12 mouse cellular contexts compared by ENCODE assay signal in the genomic region with DNA sequence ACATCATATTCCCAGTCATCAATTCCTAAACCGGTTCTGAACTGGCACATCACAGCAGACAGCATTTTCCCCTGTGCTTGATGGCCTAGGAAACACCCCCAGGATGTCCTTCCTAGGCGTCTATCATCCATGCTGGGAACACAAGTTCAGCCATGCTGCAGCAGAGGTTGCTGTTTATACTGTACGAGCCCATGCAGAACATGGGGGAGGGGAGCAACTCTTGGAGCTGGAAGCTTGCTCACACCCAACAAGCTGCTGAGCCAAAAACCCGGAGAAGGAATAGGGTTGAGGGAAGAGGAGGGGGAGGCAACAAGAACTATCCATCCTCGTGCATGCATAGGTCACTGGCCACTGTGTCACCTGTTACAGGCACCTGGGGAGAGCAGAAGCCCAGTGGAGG. TPM values are rescaled to one million over a fixed set of nuclear protein-coding genes. Genes with fewer than 3 reads are reported as not detected.
DNase-seq lines count a peak whose midpoint lies in the region; ATAC-seq and TF ChIP-seq lines count a peak whose summit lies in the region.
"Had no signal": no experiment of that assay in that cellular context is flagged by ENCODE, and none has a peak within 500 bp of the region (broad histone marks: within the 10 kb centered on the region; RNA-seq: fewer than 3 reads in every experiment).

No protein-coding gene starts in this region.

- no peaks in the 10 kb centered on the region for H3K36me3 ChIP-seq in forebrain, postnatal 0 days (ENCODE audit: insufficient read depth)
- no peaks in the 10 kb centered on the region for H3K36me3 ChIP-seq in forebrain, embryonic 15.5 days
- H3K36me3 ChIP-seq in lung, embryonic 16.5 days (ENCODE audit: control insufficient read depth, insufficient read depth, low read length) = no peaks in the 10 kb centered on the region
- H3K36me3 ChIP-seq: heart, embryonic 15.5 days; lung, embryonic 15.5 days had no signal

- no peak for DNase-seq in forebrain, postnatal 0 days
- no peak for DNase-seq in lung, postnatal 36 days
- peak; percentile 50 for DNase-seq in brain, adult 2 months (ENCODE audit: low read depth, low spot score)
- peak; percentile 45 to 64 for DNase-seq in kidney, postnatal 25 days
- DNase-seq in gastrocnemius, postnatal 10 days = no peak
- no peak for DNase-seq in c-Kit-positive CD71-positive TER-119-positive erythroid progenitor cells, embryonic 14.5 days (ENCODE audit: low spot score)
- DNase-seq: B cell, adult 2 months had no signal

- WGBS in forebrain, postnatal 0 days = 32% methylated on average over 5 of the region's 5 CpGs
- 29% methylated on average over 5 of the region's 5 CpGs for WGBS in forebrain, embryonic 15.5 days
- WGBS in lung, embryonic 16.5 days = 18% methylated on average over 5 of the region's 5 CpGs

- no peak overlapping the region for H3K4me3 ChIP-seq in forebrain, postnatal 0 days (ENCODE audit: low read depth, low read length)
- H3K4me3 ChIP-seq in forebrain, embryonic 15.5 days = no peak overlapping the region
- H3K4me3 ChIP-seq in lung, embryonic 16.5 days (ENCODE audit: low read length) = no peak overlapping the region
- H3K4me3 ChIP-seq: heart, embryonic 15.5 days; lung, embryonic 15.5 days; myocyte had no signal

- no peaks in the 10 kb centered on the region for H3K4me1 ChIP-seq in forebrain, postnatal 0 days (ENCODE audit: insufficient read depth)
- peaks cover 4% of the 10 kb centered on the region; the same call in 1 of the 2 replicates for H3K4me1 ChIP-seq in forebrain, embryonic 15.5 days
- no peaks in the 10 kb centered on the region; the same call in 1 of the 2 replicates for H3K4me1 ChIP-seq in lung, embryonic 16.5 days (replicated peaks; ENCODE audit: control insufficient read depth, insufficient read depth, low read length)

- H3K27ac ChIP-seq in forebrain, postnatal 0 days (ENCODE audit: low read depth, low read length) = no peak overlapping the region
- no peak overlapping the region for H3K27ac ChIP-seq in forebrain, embryonic 15.5 days (replicated peaks)
- H3K27ac ChIP-seq in lung, embryonic 16.5 days (ENCODE audit: low read length) = no peak overlapping the region
- H3K27ac ChIP-seq: heart, embryonic 15.5 days; lung, embryonic 15.5 days had no signal

- no peak for TF ChIP-seq CTCF in forebrain, postnatal 0 days (IDR thresholded peaks at IDR 0.05; ENCODE audit: low read depth)

- no peaks in the 10 kb centered on the region for H3K9me3 ChIP-seq in forebrain, postnatal 0 days (ENCODE audit: low read length)
- H3K9me3 ChIP-seq in forebrain, embryonic 15.5 days = no peaks in the 10 kb centered on the region
- no peaks in the 10 kb centered on the region for H3K9me3 ChIP-seq in lung, embryonic 16.5 days (ENCODE audit: control insufficient read depth, low read length)
- H3K9me3 ChIP-seq: heart, embryonic 15.5 days; lung, embryonic 15.5 days had no signal

- H3K4me2 ChIP-seq in forebrain, postnatal 0 days (ENCODE audit: low read depth) = no peak overlapping the region
- H3K4me2 ChIP-seq in forebrain, embryonic 15.5 days (replicated peaks) = no peak overlapping the region
- no peak overlapping the region for H3K4me2 ChIP-seq in lung, embryonic 16.5 days (ENCODE audit: low read depth, low read length)
- H3K4me2 ChIP-seq: heart, embryonic 15.5 days; lung, embryonic 15.5 days had no signal

- no peaks in the 10 kb centered on the region for H3K27me3 ChIP-seq in forebrain, postnatal 0 days (ENCODE audit: insufficient read depth, low read length)
- H3K27me3 ChIP-seq in forebrain, embryonic 15.5 days = no peaks in the 10 kb centered on the region
- H3K27me3 ChIP-seq in lung, embryonic 16.5 days (ENCODE audit: control insufficient read depth, insufficient read depth, low read depth, low read length) = no peaks in the 10 kb centered on the region
- H3K27me3 ChIP-seq: heart, embryonic 15.5 days; lung, embryonic 15.5 days had no signal

- H3K9ac ChIP-seq in forebrain, postnatal 0 days = no peak overlapping the region
- H3K9ac ChIP-seq in forebrain, embryonic 15.5 days (replicated peaks) = no peak overlapping the region
- 0 out of 2 replicates have a peak overlapping the region, but pooled peaks have one; percentile 4 for H3K9ac ChIP-seq in lung, embryonic 16.5 days (ENCODE audit: low read length)
- H3K9ac ChIP-seq: heart, embryonic 15.5 days; lung, embryonic 15.5 days had no signal

- ATAC-seq in forebrain, postnatal 0 days = peak; percentile 51; the same call in 1 of the 2 replicates
- no peak for ATAC-seq in forebrain, embryonic 15.5 days (replicated peaks)
- peak; percentile 49 for ATAC-seq in lung, embryonic 16.5 days (ENCODE audit: low read depth)

RNA-seq across cellular contexts. Expression of gene Trappc10, which starts 15.9 kb away (rescaled TPM):
- 92.0 and 95.2 TPM in 2 replicates for total RNA-seq in forebrain, postnatal 0 days (2014; rRNA removed)
- 28.9 and 31.6 TPM in 2 replicates for polyA plus RNA-seq in forebrain, postnatal 0 days (2015; fragmentation: Nextera tagmentation; extraction: Ambion mirVana)
- polyA plus RNA-seq in forebrain, embryonic 15.5 days (2015; fragmentation: Nextera tagmentation; extraction: Ambion mirVana) = 27.2 and 27.5 TPM in 2 replicates
- polyA plus RNA-seq in lung, embryonic 16.5 days (2015; fragmentation: Nextera tagmentation; extraction: Ambion mirVana) = 5.0 and 7.9 TPM in 2 replicates
- total RNA-seq in gastrocnemius, postnatal 10 days (2021) = 10 to 100 TPM; 35.2 to 37.9 TPM

Comparison
In these comparisons a context has a peak if more than half of its experiments do, and no peak if none do; other contexts are left out.
1. DNase-seq: peak in brain, adult 2 months (single experiment) and kidney, postnatal 25 days (2 of 2); none in forebrain, postnatal 0 days (single experiment), lung, postnatal 36 days (single experiment), gastrocnemius, postnatal 10 days (single experiment) and c-Kit-positive CD71-positive TER-119-positive erythroid progenitor cells, embryonic 14.5 days (single experiment).